Mouse (Mus musculus): ENCODE measurements around the gene Sacm1l. TPM values are rescaled to one million over a fixed set of nuclear protein-coding genes. Genes with fewer than 3 reads are reported as not detected.

The Sacm1l gene
- polyA plus RNA-seq, 1 experiment from 2014 or later: 52.3 TPM

DNA sequence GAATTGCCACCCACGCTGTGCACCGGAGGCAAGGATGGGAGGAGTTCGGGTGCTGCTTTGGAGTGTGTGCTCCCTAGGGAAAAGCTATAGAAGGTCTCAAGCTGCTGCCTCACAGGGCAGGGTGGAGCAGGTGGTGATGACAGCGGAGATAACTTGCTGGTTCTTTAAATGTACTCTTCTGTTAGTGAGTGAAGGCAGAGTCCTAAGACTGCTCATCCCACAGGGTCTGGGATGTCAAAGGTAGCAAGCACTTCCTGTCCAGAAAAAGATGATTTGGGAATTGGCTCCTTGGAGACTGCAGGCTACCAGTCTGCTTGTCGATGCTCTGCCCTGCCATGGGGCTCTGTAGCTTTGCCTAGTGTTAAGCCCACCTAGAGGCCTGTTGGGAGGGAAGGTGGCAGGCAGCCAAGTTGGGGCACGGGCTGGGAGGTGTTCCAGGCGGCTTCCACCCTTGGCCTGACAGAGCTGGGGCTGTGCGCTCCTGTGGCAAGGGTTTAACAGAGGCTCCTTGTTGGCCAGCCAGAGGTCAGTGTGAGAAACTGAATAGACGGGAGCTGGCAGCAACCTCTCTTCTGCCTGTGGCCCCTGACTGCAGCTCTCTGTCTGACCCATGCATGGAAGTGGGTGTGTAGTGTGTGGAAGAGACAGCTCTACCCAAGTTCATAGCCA lies 37.5 kb upstream of the Sacm1l start:
- Histone ChIP-seq H3K27me3 (replicated peaks) (no peaks in the 10 kb centered on the region), H3K4me3 (replicated peaks) (no peak overlapping the region), H3K36me3 (no peaks in the 10 kb centered on the region), H3K4me1 (peaks cover 40% of the 10 kb centered on the region), H3K9me3 (no peaks in the 10 kb centered on the region), H3K9ac (no peak overlapping the region), H3K27ac (peak overlapping the region; percentile 28), H3K4me2 (no peak overlapping the region)
- WGBS: 59% methylated on average over 9 of the region's 9 CpGs
- peak; percentile 73 for ATAC-seq (ENCODE audit: insufficient read depth, low FRiP score, low read depth)

DNA sequence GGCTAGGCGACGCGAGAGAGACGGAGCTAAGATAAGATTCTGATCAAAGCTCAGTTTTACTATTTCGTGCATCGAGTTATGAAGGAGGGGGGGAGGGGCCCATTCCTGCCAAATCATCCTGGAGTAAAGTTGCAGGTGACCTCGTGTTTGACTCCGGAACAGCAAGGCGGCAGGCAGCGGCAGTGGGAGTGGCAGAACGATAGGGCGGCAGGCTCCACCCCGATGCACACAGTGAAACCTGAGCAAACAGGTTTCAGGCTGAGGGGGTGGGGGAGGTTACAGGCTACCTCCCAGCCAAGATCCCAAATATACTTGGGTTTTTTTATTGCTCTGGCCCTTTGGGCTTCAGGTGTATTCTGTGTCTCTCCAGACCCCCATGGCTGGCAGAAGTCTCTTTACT lies 32.9 kb upstream of the Sacm1l start:
- peaks cover 17% of the 10 kb centered on the region for H3K4me1 ChIP-seq
- H3K4me2 ChIP-seq: peak overlapping the region; percentile 30
- 18% methylated on average over 13 of the region's 13 CpGs for WGBS
- peak; percentile 56; the same call in 1 of the 2 replicates for ATAC-seq (ENCODE audit: insufficient read depth, low FRiP score, low read depth)
- H3K27me3 ChIP-seq (replicated peaks): no peaks in the 10 kb centered on the region
- no peaks in the 10 kb centered on the region for H3K36me3 ChIP-seq
- no peaks in the 10 kb centered on the region for H3K9me3 ChIP-seq
- no peak overlapping the region for H3K4me3 ChIP-seq (replicated peaks)
- H3K9ac ChIP-seq: no peak overlapping the region
- peak overlapping the region; percentile 61; the same call in 1 of the 2 replicates for H3K27ac ChIP-seq

GRCm38 (mm10) chr9:123497906-123498305 lies 31.7 kb upstream of the Sacm1l start:
- Histone ChIP-seq H3K27ac (0 out of 2 replicates have a peak overlapping the region, but pooled peaks have one; percentile 7), H3K4me2 (no peak overlapping the region), H3K4me1 (peaks cover 8% of the 10 kb centered on the region; the same call in 1 of the 2 replicates), H3K9ac (no peak overlapping the region), H3K4me3 (replicated peaks) (no peak overlapping the region), H3K27me3 (replicated peaks) (no peaks in the 10 kb centered on the region), H3K9me3 (no peaks in the 10 kb centered on the region), H3K36me3 (peaks cover 2% of the 10 kb centered on the region; the same call in 1 of the 2 replicates)
- ATAC-seq (ENCODE audit: insufficient read depth, low FRiP score, low read depth): no peak
- WGBS: 56% methylated on average over 5 of the region's 5 CpGs

DNA sequence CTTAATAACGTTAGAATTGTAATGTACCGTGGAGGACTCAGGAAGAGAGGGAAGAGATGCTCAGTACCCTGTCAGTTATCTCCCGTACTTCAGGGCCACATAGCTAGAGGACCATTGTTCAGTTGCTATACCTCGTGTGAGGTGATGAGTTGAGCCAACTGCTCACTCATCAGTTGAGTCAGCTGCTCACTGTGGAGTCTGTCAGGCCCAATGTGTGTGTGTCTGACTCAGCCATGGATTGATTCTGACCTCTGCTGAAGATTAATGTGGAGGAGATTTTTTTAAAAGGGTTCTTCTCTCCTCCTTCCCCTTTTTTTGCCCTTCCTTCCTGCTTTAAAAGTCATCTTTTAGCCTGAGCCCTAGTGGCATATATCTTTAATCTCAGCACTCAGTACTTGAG lies 29.1 kb upstream of the Sacm1l start:
- peaks cover 12% of the 10 kb centered on the region; the same call in 1 of the 2 replicates for H3K4me1 ChIP-seq
- H3K4me3 ChIP-seq (replicated peaks): no peak overlapping the region
- ATAC-seq (ENCODE audit: insufficient read depth, low FRiP score, low read depth): no peak
- H3K27me3 ChIP-seq (replicated peaks): no peaks in the 10 kb centered on the region
- no peak overlapping the region for H3K4me2 ChIP-seq
- no peaks in the 10 kb centered on the region for H3K9me3 ChIP-seq
- H3K27ac ChIP-seq: no peak overlapping the region
- peaks cover 4% of the 10 kb centered on the region; the same call in 1 of the 2 replicates for H3K36me3 ChIP-seq
- H3K9ac ChIP-seq: no peak overlapping the region
- 83% methylated on average over 4 of the region's 4 CpGs for WGBS

- WGBS: 85% methylated on average over 5 of the region's 5 CpGs
- ATAC-seq (ENCODE audit: insufficient read depth, low FRiP score, low read depth): no peak
- H3K9me3 ChIP-seq: no peaks in the 10 kb centered on the region
- H3K9ac ChIP-seq: no peak overlapping the region
- H3K27me3 ChIP-seq (replicated peaks): no peaks in the 10 kb centered on the region
- no peak overlapping the region for H3K4me3 ChIP-seq (replicated peaks)
- H3K4me2 ChIP-seq: no peak overlapping the region
- peaks cover 13% of the 10 kb centered on the region; the same call in 1 of the 2 replicates for H3K4me1 ChIP-seq
- peaks cover 4% of the 10 kb centered on the region; the same call in 1 of the 2 replicates for H3K36me3 ChIP-seq
- H3K27ac ChIP-seq: no peak overlapping the region
Measured at GRCm38 (mm10) chr9:123503171-123503834, 26.3 kb upstream of the Sacm1l start.

DNA sequence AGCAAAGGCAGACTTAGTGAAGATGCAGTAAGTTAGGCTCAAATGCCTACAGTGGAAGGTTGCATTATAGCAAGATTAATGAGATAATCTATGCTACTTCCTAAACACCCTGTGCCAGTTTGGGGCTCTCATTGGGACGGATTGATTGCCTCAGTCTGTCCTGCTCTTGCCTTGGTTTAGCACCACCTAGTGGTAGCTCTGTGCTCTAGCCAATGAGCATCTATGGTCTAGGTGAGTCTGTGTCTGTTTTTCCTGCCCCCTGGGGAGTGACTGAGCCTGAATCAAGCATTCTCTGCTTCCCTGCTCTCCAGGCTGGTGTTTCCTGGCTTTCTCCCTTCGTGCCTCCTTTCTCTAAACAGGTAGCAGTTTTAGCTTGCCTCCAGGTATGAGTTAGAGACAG lies 25.2 kb upstream of the Sacm1l start:
- ATAC-seq (ENCODE audit: insufficient read depth, low FRiP score, low read depth): peak; percentile 63; the same call in 1 of the 2 replicates
- Histone ChIP-seq H3K27me3 (replicated peaks) (no peaks in the 10 kb centered on the region), H3K9ac (no peak overlapping the region), H3K4me3 (replicated peaks) (no peak overlapping the region), H3K4me1 (peaks cover 13% of the 10 kb centered on the region; the same call in 1 of the 2 replicates), H3K27ac (no peak overlapping the region), H3K36me3 (peaks cover 4% of the 10 kb centered on the region; the same call in 1 of the 2 replicates), H3K4me2 (no peak overlapping the region), H3K9me3 (no peaks in the 10 kb centered on the region)
- WGBS: 26% methylated on average over 2 of the region's 2 CpGs

- Histone ChIP-seq H3K27me3 (replicated peaks) (no peaks in the 10 kb centered on the region), H3K9ac (no peak overlapping the region), H3K4me2 (no peak overlapping the region), H3K36me3 (peaks cover 5% of the 10 kb centered on the region; the same call in 1 of the 2 replicates), H3K4me1 (peaks cover 16% of the 10 kb centered on the region; the same call in 1 of the 2 replicates), H3K9me3 (no peaks in the 10 kb centered on the region), H3K4me3 (replicated peaks) (no peak overlapping the region), H3K27ac (no peak overlapping the region)
- 26% methylated on average over 1 of the region's 1 CpGs for WGBS
- no peak; the same call in 1 of the 2 replicates for ATAC-seq (ENCODE audit: insufficient read depth, low FRiP score, low read depth)
Measured at GRCm38 (mm10) chr9:123505598-123505997, 24.0 kb upstream of the Sacm1l start.

- no peaks in the 10 kb centered on the region for H3K27me3 ChIP-seq (replicated peaks)
- H3K27ac ChIP-seq: peak overlapping the region; percentile 36; the same call in 1 of the 2 replicates
- ATAC-seq (ENCODE audit: insufficient read depth, low FRiP score, low read depth): peak; percentile 63; the same call in 1 of the 2 replicates
- WGBS: 45% methylated on average over 4 of the region's 4 CpGs
- peaks cover 16% of the 10 kb centered on the region; the same call in 1 of the 2 replicates for H3K4me1 ChIP-seq
- H3K4me3 ChIP-seq (replicated peaks): no peak overlapping the region
- H3K4me2 ChIP-seq: no peak overlapping the region
- H3K9me3 ChIP-seq: no peaks in the 10 kb centered on the region
- H3K9ac ChIP-seq: no peak overlapping the region
- peaks cover 12% of the 10 kb centered on the region for H3K36me3 ChIP-seq
Measured at GRCm38 (mm10) chr9:123506270-123507146, 23.1 kb upstream of the Sacm1l start.

GRCm38 (mm10) chr9:123507380-123507779 lies 22.2 kb upstream of the Sacm1l start:
- Histone ChIP-seq H3K4me1 (peaks cover 16% of the 10 kb centered on the region; the same call in 1 of the 2 replicates), H3K4me2 (no peak overlapping the region), H3K36me3 (peaks cover 15% of the 10 kb centered on the region), H3K4me3 (replicated peaks) (no peak overlapping the region), H3K9ac (no peak overlapping the region), H3K27ac (no peak overlapping the region; the same call in 1 of the 2 replicates), H3K27me3 (replicated peaks) (no peaks in the 10 kb centered on the region), H3K9me3 (no peaks in the 10 kb centered on the region)
- no peak for ATAC-seq (ENCODE audit: insufficient read depth, low FRiP score, low read depth)
- WGBS: 79% methylated on average over 2 of the region's 2 CpGs

DNA sequence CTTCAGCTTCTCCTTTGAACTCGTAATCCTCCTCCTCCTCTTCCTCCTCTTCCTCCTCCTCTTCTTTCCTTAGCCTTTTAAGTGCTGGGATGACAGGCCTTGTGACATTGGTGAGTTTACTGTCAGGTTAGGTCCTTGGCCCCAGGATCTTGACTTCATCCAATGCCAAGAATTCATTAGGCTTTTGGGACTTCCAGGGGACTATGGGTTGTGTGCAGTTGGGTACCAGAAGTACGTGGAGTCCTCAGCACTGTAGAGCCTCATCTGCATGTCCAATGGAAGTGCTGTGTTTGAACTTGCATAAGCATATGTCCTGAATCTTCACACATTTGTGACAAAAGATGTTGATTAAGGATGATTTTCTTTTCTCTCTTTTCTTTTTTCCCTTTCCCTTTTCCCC lies 20.6 kb upstream of the Sacm1l start:
- no peak overlapping the region for H3K27ac ChIP-seq
- no peaks in the 10 kb centered on the region for H3K27me3 ChIP-seq (replicated peaks)
- H3K9ac ChIP-seq: no peak overlapping the region
- no peak overlapping the region for H3K4me3 ChIP-seq (replicated peaks)
- no peak overlapping the region for H3K4me2 ChIP-seq
- peaks cover 16% of the 10 kb centered on the region; the same call in 1 of the 2 replicates for H3K4me1 ChIP-seq
- ATAC-seq (ENCODE audit: insufficient read depth, low FRiP score, low read depth): no peak
- H3K9me3 ChIP-seq: no peaks in the 10 kb centered on the region
- WGBS: 84% methylated on average over 2 of the region's 2 CpGs
- H3K36me3 ChIP-seq: peaks cover 19% of the 10 kb centered on the region
